Mouse (Mus musculus): ENCODE measurements around the gene Egln1. TPM values are rescaled to one million over a fixed set of nuclear protein-coding genes. Genes with fewer than 3 reads are reported as not detected.
A peak's percentile ranks its signal among the peaks of the same experiment; 100 is the strongest.

Gene Egln1
- total RNA-seq, 2 experiments from 2014 or later, result 67.8 to 69.6 TPM

DNA sequence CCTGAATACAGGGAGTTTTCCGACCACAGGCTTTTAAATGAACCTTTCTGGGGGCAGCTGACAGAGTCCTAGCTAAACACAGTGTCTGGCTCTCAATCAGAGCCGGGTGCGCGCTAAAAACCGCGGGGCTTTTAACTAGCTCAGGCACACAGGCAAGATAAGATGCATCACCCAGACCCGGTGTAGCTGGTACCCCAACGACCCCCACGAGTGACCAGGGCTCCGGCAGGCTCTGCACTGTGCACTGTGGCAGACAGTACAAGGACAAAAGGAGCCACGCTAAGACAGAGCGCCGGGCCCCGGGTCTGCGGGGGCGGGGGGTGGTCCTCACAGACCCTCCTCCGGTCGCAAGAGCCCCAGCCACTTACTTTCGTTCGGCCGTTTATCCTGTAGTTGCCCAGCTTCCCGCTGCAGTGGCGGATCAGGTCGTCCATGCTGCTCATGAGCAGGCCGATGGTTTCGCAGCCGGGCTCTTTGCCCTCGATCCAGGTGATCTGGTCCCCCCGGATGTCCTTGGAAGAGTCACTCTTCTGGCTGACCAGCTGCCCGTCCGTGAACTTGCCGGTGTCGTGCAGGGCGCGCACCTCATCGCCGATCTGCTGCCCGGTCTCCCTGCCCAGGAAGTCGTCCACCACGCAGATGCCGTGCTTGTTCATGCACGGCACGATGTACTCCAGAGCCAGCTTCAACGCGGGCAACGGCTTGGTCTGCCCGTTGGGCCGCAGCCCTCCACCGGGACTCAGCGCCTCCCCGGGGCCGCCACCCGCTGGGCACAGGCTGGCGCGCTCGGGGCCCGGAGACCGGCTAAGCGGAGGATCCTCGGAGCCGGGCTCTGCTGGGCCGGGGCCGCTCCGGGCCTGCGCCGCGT is 1.0 kb downstream of the Egln1 start:
- peak in 1 of 2 experiments; percentile 50 for DNase-seq (ENCODE audit: low spot score in 2 of 2)

DNA sequence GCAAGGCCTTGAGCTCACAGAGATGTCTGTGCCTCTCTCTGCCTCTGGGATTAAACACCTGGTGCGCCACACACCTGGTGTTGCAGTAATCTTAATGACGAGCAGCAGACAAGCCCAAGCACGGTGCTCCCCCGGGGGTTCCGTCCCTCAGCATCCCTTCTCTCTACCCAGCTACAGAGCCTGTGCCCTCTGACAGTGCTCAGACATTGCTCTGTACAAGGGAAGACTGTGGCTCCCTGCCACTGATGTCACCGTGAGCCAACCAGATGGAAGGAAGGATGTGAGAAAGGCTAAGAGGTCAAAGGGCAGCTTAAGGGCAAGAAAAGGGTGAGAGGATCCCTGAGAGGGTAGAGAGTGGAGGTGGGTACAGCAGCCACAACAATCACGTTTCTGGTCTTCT is 4.7 kb downstream of the Egln1 start:
- no peak for DNase-seq (ENCODE audit: low spot score in 2 of 2)

DNA sequence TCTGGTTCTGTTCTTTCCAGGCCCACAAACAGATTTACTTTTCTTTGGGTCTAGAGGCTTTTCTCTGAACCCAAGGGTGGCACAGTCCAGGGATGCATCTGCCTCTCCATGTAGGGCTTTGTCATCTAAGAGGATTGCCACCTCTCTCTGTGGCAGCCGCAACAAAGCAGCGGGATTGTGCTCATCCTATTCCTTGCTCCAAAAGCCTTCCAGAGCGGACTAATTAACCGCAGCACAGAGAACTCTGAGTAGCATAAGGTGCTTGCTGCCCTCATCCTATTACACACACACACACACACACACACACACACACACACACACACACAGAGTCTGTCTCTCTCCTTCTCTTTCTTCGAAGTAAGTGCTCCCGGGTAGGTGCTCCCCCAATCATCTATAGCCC is 5.3 kb downstream of the Egln1 start:
- no peak for DNase-seq (ENCODE audit: low spot score in 2 of 2)

DNA sequence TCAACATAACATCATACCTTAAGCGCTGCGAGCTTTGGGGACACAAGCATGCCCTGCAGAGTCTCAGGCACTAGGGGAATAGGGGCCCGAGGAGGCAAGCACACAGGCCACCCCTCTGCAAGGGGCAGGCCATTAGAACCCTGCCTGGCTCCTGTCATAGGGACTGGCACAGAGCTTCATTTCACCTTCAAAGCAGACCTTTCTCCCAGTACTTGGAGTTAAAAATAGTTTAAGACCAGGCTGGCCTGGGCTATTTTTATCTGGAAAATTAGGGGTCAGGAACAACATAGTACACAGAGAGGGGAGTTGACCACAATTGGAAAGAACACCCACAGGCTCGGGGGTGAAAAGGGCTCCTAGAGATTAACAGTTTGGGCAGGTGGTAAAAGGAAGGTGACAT is 11.8 kb downstream of the Egln1 start:
- DNase-seq (ENCODE audit: low spot score in 2 of 2), result no peak

DNA sequence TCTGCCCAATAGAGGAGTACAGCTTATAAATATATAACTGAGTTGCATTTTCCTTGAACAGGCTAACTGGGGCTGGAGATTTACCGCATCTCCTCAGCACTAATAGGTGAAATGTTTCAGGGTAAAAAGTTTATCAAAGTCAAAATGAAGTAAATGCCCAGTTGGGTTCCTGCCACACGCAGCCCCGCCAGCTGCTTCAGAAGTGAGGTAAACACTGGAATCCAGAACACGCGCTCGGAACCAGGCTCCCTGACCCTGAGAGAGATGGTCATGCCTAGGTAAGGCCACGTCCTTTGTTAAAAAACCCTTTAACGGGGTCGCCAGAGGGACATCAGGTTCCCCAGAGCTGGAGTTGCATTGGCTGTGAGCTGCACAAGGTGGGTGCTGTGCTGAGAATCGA is 12.4 kb downstream of the Egln1 start:
- DNase-seq (ENCODE audit: low spot score in 2 of 2), result no peak

DNA sequence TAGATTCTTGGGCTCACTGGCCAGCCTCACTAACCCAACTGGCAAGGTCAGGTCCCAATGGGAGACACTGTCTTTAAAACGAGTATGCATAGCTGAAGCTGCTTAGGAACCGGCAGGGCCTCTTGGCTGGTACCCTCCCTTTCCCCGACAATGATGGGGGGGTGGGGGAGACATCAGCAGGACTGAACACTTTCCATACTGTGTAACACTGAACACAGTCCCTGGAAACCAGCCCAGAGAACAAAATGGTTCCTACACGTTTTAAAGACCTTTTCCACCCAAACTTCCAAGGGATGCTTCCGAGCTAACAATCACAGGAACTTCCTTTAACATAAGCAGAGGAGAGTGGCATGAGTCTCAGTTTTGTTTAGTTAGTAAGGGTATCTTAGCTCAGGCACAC is 14.0 kb downstream of the Egln1 start:
- DNase-seq (ENCODE audit: low spot score in 2 of 2), result no peak

DNA sequence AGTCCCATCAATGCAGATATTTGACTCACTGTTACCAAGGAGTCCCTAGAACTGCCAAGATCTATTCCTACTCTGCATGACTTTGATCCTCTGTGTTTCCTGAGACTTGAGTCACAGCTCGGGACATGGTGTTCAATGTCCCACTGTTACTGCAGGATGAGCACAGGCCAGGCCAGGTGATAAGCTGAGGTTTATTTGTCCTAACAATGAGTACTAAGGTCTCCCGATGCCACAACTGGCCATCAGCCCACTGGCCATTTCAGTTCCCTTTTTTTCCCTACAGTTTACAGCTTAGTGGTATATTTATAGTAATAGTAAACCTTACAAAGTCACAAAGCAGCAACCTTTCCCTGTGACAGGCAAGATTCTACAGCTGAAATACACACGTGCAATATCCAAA is 16.7 kb downstream of the Egln1 start:
- DNase-seq (ENCODE audit: low spot score in 2 of 2), result no peak

DNA sequence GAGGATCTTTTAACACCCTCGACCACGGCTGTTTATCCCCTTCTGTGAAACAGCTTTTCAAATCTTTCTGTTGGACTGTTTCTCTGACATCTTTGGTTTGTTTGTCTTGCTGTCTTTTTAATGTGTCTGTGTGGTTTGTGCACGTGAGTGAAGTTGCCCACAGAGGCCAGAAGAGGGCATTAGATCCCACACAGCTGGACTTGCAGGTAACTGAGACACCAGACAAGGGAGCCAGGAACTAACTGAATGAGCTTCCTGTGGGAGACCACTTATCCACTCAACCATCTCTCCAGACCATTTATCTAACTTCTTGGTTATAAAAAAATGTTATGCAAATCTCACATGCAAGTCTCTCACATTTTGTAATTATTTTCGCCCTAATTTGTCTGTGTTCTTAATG is 18.5 kb downstream of the Egln1 start:
- DNase-seq (ENCODE audit: low spot score in 2 of 2), result no peak

DNA sequence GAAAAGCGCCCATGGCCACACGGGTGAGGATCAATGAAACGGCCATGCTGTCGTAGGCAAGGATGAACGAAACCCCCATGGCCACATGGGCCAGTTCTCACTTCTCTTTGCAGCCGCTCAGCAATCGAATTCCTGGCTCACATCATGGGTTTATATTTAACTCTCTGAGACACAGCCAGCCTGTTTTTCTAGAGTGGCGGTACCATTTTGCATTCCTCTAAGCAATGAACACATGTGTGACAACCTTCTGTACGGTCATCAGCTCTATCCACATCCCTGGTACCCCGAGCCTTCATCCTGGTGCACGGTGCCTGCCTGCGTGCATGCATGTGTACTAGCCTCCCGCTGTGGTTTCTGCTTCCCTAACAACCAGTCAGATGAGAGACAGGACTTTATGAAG is 19.0 kb downstream of the Egln1 start:
- peak in 1 of 2 experiments; percentile 34 for DNase-seq (ENCODE audit: low spot score in 2 of 2)

DNA sequence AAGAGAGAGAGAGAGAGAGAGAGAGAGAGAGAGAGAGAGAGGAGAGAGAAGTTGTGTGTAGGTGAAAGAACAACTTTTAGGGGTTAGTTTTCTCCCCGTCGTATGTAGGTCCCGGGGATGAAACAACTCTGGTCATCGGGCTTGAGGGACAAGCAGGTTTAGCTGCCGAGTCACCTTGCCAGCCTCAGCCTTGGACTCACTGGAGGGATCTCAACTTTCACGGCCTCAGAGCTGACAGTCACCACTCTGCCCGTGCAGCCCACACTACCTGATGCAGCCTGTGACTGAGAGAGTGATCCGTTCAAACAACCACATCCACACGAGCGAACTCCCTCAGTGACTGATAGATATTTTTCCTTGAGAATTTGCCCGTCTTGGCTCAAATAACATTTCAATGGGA is 20.1 kb downstream of the Egln1 start:
- no peak for DNase-seq (ENCODE audit: low spot score in 2 of 2)

DNA sequence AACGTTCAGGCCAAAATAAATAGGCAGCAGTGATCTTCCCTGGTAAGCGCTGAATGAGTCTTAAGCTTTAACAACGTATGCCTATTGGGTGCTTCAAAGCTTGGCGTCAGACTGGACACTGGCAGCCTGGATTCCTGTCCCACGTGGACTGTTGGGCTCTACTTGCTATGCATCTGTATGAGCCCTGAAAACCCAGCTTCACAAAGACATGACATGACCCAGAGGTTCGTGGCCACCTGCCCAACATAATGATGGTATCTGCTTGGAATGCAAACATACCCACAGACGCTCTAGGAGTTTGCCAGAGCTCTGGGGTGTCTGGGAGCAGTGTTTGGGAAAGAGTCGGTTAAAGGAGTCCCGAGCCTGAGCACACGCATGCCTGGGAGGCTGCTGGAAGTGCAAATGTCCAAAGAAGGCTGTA is 22.8 kb downstream of the Egln1 start:
- no peak for DNase-seq (ENCODE audit: low spot score in 2 of 2)

DNA sequence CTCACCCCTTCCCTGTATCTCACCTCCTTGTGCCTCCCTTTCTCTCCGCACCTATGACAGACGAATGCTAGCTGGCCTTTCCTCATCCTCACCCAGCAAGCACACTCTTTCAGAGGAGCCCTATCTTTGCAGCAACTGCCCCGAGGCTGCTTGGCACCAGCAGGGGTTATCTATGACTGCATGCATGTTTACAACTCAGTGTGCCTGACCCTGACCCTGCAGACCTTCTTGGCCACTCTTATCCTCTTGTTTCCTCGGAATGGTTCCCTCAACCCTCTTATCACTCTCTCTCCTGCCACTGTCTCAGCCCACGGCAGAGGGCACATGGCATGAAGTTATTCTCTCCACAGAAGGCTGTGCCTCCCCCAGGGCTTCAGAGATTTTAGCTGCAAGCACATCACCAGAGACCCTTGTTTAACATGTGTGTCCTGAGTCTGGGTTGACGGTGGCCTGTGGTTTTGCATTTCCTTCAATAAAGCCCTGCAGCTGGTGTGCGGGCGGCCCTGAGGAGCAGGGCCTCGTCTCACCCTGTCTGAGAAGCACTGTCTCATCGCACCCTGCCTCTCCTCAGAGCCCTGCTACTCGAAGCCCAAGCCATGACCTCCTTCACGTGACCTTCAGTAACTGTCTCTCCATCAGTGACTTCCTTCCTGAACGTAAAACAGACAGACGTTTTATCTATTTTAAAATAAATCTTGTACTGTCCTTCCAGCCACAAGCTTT is 23.4 kb downstream of the Egln1 start:
- DNase-seq (ENCODE audit: low spot score in 2 of 2), result no peak

DNA sequence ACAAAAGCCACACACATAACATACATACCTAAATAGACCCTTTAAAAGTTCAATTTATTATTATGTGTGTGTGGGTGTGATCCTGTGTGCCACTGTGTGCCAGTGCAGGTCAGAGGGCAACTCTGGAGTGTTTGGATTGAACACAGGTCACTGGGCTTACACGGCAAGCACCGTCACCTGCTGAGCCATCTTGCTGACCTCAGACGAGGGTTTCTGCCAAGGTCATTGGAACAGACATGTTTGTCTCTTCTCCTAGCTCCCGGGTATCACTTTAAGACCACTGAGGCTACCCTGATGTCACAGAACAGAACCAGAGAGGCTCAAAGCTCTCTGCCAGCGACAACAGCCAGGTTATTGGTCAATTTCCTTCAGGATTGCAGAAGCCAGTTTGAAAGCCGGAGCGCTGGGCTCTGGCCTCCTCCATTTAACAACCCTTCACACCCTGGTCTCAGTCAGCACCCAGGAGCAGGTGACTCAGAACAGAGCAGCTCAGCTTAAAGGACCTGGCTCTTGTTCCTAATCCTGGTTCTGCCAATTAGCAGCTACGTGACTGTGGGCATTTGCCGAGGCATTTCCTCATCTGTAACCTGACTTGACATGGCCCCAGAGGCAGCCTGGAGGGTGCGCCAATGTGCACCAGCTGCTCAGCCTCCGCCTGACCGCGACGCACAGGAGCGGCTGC is 25.0 kb downstream of the Egln1 start:
- no peak for DNase-seq (ENCODE audit: low spot score in 2 of 2)

DNA sequence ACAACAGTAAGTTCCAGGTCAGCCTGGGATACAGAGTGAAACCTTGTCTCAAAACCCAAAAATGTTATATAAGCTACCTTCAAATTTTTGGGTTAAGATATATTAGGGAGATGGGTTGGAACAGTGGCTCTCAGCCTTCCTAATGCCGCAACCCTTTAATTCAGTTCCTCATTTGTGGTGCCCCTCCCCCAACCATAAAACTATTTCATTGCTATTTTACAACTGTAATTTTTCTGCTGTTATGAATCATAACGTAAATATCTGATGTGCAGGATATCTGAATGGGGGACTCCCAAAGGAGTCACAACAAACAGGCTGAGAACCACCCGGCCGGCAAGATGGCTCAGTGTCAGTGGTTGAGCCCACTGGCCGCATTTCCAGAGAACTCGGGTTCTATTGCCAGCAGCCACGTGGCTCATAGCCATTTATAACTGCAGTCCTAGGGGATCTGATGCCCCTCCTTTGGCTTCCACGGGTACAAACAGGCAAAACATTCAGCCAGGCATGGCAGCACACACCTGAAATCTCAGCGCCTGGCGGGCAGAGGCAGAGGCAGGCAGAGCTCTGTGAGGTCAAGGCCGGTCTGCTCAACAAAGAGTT is 26.5 kb downstream of the Egln1 start:
- no peak for DNase-seq (ENCODE audit: low spot score in 2 of 2)

DNA sequence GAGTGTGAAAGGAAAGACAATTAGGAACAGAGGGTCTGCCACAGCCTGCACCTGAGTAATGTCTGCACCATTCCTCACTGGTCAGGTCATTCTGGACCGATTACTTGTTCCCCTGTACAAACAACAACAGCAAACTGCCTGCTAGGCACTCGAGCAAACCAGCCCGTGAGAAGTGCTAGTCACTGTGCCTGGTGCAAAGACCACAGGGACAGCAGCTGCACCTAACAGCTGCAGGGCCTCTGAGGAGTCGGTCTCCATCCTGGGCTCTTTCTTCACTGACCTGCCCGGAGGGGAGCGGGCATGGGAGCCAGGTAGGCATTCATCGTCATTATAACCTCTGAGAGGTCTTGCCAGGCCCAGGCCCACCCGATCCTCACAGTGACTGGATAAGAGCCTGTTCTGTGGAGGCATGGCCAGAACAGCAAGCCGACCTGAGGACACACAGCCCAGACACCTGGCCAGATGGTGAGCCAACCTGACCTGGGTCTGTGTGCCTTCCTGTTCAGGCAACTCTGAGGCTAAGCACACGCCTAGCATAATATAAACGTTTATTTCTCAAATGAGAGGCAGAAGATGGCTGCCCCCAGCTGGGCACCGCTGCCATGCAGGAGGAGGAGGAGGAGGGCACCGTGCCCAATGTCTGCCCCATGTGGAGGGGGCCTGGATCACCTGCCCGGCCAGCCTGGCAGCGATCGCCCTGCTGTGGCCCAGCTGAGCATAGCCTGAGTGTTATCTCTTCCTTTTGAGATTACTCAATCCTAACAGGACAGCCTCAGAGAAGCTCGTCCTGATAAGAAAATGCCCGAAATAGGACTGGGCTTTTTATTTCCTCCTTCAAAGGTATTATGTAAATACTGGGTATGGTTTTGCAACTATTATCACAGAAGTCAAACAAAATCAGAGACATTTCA is 27.5 kb downstream of the Egln1 start:
- DNase-seq (ENCODE audit: low spot score in 2 of 2), result no peak

DNA sequence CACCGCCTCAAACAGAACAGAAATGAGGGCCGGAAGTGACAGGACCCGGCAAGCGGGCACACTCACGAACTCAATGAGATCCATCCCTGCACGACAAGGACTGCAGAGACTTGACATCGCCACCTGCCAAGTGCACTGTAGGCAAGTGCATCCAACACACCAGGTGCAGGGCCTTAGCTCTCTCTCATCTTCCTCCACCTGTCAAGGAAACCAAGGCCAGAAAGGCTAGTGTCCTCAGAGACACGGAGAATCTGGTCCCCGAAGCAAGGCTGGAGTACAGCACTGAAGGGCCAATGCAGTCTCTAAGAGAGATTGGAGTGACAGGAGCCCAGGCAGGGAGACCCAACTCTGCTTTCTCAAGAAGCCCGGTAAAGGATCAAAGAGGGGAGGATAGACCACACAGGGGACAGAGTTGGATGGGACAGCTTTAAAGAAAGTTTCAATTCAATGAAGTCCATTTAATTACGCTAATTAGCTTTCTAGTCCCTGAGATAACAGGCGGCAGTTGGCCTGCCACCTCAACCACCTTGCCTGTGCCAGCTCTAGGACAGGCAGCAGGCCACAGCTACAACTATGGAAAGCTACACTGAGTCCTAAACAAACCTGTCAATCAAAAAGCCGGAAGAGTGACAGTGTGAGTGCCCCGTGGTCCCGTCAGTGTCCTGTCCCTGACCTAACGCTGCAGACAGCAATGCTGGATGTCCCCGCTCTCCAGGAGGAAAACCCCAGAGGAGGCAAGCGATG is 31.2 kb downstream of the Egln1 start:
- no peak for DNase-seq (ENCODE audit: low spot score in 2 of 2)

DNA sequence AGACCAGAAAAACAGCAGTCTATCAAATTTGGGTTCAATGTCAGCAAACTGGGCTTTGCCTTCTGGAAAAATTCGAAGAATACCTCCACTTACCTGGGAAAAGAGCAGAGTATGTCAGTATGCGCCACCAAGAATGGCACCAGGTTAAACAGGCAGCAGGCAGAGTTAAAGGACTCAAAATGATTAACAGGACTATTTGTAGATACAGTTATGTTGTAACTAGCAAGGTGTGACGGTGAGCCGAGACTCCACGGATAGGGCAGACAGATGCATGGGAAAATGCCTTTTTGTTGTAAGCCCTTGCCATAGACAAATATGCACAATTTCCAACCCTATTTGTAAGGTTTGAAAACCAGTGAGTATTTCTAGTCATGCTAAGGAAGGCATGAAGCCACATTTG is 35.1 kb downstream of the Egln1 start:
- no peak for DNase-seq (ENCODE audit: low spot score in 2 of 2)

DNA sequence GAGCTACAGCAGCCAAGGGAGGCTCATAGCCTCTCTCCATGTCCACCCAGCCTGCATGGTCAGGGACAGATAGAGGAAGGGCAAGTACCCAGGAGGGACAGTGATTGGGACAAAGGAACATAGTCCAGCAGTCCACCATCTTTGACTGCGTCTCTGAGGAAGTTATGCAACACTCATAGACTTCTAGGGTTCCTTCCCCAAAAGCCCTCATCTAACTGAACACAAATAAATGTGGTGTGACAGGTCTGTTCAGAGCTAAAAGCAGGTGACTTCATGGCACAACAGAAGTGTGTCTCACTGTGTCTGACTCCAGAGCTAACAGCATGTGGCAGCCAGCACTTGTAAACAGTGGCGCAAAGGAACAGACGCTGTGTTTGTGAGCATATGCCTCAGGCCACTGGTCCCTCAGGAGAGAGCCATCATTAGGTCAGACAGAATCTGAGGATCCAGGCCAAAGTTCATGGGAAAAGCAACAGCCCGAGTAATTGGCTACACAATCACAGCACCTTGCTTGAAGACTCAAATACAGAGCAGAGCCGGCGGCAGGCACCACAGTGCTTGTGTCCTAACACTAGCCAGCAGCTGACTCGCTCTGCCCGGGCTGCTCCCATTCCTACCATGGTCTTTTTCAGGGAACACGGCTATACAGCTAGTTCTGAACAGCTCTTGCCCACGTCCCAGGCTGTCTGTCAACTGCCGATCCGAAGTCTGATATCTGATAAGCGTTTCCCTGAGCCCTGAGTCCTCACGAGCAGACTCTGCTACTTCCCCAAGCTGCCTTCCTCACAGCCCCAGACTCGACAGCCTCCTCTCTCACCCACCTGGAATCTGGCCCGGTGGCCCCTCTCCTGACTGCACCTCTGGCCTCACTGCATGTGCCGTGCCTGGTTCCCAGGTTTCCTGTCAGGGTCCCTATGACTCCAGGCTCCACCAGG is 36.9 kb downstream of the Egln1 start:
- no peak for DNase-seq (ENCODE audit: low spot score in 2 of 2)

DNA sequence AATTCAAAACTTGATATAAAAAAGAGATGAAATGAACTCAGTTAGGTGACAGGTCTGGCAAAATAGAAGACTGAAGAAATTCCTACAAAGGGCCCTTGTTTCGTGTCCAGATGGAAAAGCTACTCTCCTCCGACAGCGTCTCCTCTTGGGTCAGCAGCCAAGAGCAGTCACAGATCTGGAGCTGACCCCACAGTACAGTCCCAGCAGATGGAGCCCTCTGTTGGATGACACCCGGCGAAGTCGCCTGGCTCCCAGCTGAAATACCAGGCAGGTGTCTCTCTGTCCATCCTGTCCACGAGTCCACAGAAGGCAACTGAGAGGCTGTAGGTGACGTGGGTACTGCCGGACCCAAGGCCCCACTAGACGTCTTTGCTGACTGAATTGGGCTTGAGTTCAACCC is 38.8 kb downstream of the Egln1 start:
- DNase-seq (ENCODE audit: low spot score in 2 of 2), result no peak
